Mouse (Mus musculus): ENCODE data around the gene Gm4969.

- TF ChIP-seq POLR2A (IDR thresholded peaks at IDR 0.05; ENCODE audit: insufficient read depth, low read depth, low read length) (no peak), EP300 (IDR thresholded peaks at IDR 0.05; ENCODE audit: insufficient read depth, low read depth, low read length) (no peak)
Measured at GRCm38 (mm10) chr7:19118028-19118771, at the start of gene Gm4969.
